Mouse (Mus musculus) midbrain, postnatal 0 days (tissue): Measurements from ENCODE around the gene Clstn3. TPM values are rescaled to one million over a fixed set of nuclear protein-coding genes. Genes with fewer than 3 reads are reported as not detected.
"Not testable (repeated sequence)": the region's sequence is repeated elsewhere in the genome, so short reads cannot be mapped to it uniquely, and the experiment has no call there.

Experiments
- ATAC-seq: fragments of 200-750 bp; cut with Nextera tagmentation; 2 replicates; pipeline ENCODE4 v1.8.0; 2017; ENCODE audit warnings: moderate number of reproducible peaks, mild to moderate bottlenecking, moderate TSS enrichment, moderate library complexity; ENCODE audit not compliant: low FRiP score
- DNase-seq: peaks from one replicate; pipeline ENCODE4 v3.0.0-alpha.2; 2015; ENCODE audit warnings: low spot score
- H3K27ac ChIP-seq: fragments of 300-500 bp; sonication (generic); 2 replicates; pipeline ENCODE4 v1.5.1; 2014; ENCODE audit warnings: low read depth, mild to moderate bottlenecking, low read length, mixed read lengths
- H3K27me3 ChIP-seq: fragments of 300-500 bp; sonication (generic); 2 replicates; pipeline ENCODE4 v1.6.1; 2014; ENCODE audit warnings: low read length, control low read depth, mixed read lengths; ENCODE audit not compliant: insufficient read depth
- H3K36me3 ChIP-seq: fragments of 300-500 bp; sonication (generic); 2 replicates; pipeline ENCODE4 v1.6.1; 2014; ENCODE audit warnings: low read length, control low read depth, mixed read lengths; ENCODE audit not compliant: insufficient read depth
- H3K4me1 ChIP-seq: fragments of 300-500 bp; sonication (generic); 2 replicates; pipeline ENCODE4 v1.6.1; 2014; ENCODE audit warnings: mild to moderate bottlenecking, control low read depth, antibody characterized with exemption, low read length, mixed read lengths; ENCODE audit not compliant: insufficient read depth
- H3K4me2 ChIP-seq: fragments of 300-500 bp; sonication (generic); 2 replicates; pipeline ENCODE4 v1.6.1; 2014; ENCODE audit warnings: low read depth, mild to moderate bottlenecking, low read length, mixed read lengths; ENCODE audit not compliant: poor library complexity, severe bottlenecking
- H3K4me3 ChIP-seq: fragments of 300-500 bp; sonication (generic); 2 replicates; pipeline ENCODE4 v1.5.1; 2014; ENCODE audit warnings: low read depth, mild to moderate bottlenecking, low read length, moderate library complexity
- H3K9ac ChIP-seq: fragments of 300-500 bp; sonication (generic); replicated peaks from 2 replicates; pipeline ENCODE4 v1.6.1; 2014; ENCODE audit warnings: mild to moderate bottlenecking, low read length, moderate library complexity, mixed read lengths; ENCODE audit not compliant: poor library complexity, severe bottlenecking
- H3K9me3 ChIP-seq: fragments of 300-500 bp; sonication (generic); 2 replicates; pipeline ENCODE4 v1.6.1; 2016; ENCODE audit warnings: low read length, control low read depth
- CTCF ChIP-seq: IDR thresholded peaks from 2 replicates; pipeline ENCODE4 v1.5.1; 2016; ENCODE audit warnings: antibody characterized with exemption, mild to moderate bottlenecking
- WGBS: fragments of 180-500 bp; shearing (Covaris S2); extraction: QIAGEN DNeasy Blood & Tissue Kit; methylation state at CpG from one replicate; pipeline ENCODE4 v1.1.7; 2014; 5-methylcytosine and 5-hydroxymethylcytosine counted together
- polyA plus RNA-seq: library from polyadenylated mRNA; unstranded; fragments of >200 nt; fragmentation: Nextera tagmentation; extraction: Ambion mirVana; gene quantifications from 2 replicates; pipeline ENCODE4 v1.2.1, GENCODE M21; 2015
- total RNA-seq: library from RNA; depleted of rRNA; stranded (reverse); fragments of >200 nt; gene quantifications from 2 replicates; pipeline ENCODE4 v1.2.3, GENCODE M21; 2014

Clstn3 gene
- total and polyA plus RNA-seq, 2 experiments from 2014 or later = 205 to 315 TPM

DNA sequence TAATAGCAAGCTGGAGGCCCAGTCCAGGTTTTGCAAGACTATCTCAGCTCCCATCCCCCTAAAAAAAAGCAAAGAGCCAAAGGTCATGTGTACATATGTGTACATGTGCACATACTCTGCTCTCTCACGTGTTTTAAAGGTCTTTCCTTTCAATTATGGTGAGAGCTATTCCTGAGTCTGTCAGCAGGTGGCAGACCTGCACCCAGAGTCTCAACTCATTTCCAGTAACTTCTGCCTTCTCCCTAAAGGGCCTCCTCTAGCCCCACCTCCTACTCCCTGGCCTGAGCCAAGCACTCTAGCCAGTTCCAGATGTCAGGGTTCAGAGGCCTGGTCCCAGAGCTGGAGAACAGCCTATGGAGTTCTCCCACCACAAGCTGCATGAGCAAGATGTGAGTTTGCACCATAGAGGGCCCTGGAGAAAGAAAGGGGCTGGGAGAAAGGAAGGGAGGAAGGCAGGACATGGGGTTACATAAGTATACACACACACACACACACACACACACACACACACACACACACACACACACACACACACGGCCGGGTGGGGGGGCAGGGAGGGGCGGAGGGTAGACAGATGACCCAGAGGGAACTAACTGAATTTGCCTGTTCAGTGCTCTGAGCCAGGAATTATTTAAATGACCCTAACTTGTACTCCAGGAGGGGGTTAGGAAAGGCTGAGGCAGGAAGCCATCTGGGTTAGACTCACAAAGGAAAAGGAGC lies 28.4 kb upstream of the Clstn3 start, which contains the start of gene C1rl:
TSS of gene C1rl (plus strand) at position 272 of the 720 bp plus-strand sequence.
- Histone ChIP-seq H3K4me2 (no peak within 1 kb of the TSS), H3K4me1 (no peaks in the 10 kb centered on the region), H3K9ac (no peak within 1 kb of the TSS), H3K27ac (no peak within 1 kb of the TSS), H3K9me3 (no peaks in the 10 kb centered on the region), H3K27me3 (no peaks in the 10 kb centered on the region), H3K36me3 (no peaks in the 10 kb centered on the region), H3K4me3 (no peak within 1 kb of the TSS)
- 52% methylated on average over 2 of the region's 4 CpGs for WGBS
- peak; percentile 80 for TF ChIP-seq CTCF
- ATAC-seq = 0 out of 2 replicates have a peak, but pooled peaks have one; percentile 31
- DNase-seq = peak; percentile 68

DNA sequence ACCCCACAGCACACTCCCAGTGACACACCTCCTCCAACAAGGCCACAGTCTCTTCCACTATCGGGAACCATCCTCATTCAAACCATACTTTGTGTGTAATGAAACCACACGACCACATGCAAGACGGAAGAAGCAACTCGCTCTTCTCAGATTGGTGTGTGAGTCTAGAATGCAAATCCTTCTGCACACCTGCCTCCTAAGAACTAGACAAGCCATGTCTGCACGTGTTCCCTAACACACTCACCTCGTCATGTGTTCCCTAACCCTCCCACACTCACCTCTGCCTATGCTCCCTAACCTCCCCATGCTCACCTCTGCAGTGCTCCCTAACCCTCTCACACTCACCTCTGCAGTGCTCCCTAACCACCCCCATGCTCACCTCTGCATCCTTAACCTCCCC lies 26.8 kb upstream of the Clstn3 start:
- H3K4me3 ChIP-seq = no peak overlapping the region

DNA sequence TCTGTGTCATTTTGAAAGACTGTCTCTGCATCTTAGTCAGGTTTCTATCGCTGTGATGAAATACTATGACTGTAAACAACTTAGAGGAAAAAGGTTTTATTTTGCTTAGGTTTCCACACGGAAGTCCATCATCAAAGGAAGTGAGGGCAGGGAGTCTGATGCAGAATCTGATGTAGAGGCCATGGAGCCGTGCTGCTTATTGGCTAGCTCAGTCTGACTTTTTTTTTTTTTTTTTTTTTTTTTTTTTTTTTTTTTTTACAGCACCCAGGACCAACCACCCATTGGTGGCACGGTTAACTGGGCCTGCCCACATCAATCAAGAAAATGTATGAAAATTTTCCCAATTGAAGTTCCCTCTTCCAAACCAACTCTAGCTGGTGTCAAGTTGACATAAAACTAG lies 24.4 kb upstream of the Clstn3 start:
- 79% methylated on average over 4 of the region's 4 CpGs for WGBS
- no peak overlapping the region for H3K4me3 ChIP-seq
- ATAC-seq = no peak
- no peaks in the 10 kb centered on the region for H3K9me3 ChIP-seq
- H3K4me2 ChIP-seq = no peak overlapping the region
- no peak for TF ChIP-seq CTCF
- no peak overlapping the region for H3K27ac ChIP-seq
- H3K9ac ChIP-seq = no peak overlapping the region
- DNase-seq = no peak
- H3K27me3 ChIP-seq = no peaks in the 10 kb centered on the region
- H3K36me3 ChIP-seq = no peaks in the 10 kb centered on the region
- no peaks in the 10 kb centered on the region for H3K4me1 ChIP-seq

More for the DNA sequence above, 26.8 kb upstream of the Clstn3 start:
- DNase-seq (no peak), ATAC-seq (no peak)
- H3K9me3 ChIP-seq = no peaks in the 10 kb centered on the region
- WGBS = 87% methylated on average over 6 of the region's 6 CpGs
- H3K27me3 ChIP-seq = no peaks in the 10 kb centered on the region
- no peaks in the 10 kb centered on the region for H3K4me1 ChIP-seq
- H3K4me2 ChIP-seq = no peak overlapping the region
- H3K27ac ChIP-seq = no peak overlapping the region
- no peaks in the 10 kb centered on the region for H3K36me3 ChIP-seq
- TF ChIP-seq CTCF = no peak
- H3K9ac ChIP-seq = no peak overlapping the region

DNA sequence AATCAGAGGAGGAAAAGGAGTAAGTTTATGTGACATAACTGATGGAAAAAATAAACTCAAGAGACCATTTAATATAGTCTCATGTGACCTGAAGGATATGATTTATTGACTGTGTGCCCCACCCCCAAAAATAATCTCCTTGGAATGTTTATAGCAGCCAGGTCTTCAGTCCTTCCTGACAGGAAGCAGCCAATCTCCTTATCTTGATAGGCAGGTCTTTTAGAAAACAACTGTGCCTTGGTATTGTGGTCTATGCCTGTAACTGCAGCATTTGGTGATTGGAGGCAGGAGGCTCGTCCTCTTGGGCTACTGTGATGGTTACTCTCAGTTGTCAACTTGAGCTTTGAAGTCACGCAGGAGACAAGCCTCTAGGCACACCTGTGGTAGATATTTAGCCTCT lies 22.9 kb upstream of the Clstn3 start:
- TF ChIP-seq CTCF = no peak

DNA sequence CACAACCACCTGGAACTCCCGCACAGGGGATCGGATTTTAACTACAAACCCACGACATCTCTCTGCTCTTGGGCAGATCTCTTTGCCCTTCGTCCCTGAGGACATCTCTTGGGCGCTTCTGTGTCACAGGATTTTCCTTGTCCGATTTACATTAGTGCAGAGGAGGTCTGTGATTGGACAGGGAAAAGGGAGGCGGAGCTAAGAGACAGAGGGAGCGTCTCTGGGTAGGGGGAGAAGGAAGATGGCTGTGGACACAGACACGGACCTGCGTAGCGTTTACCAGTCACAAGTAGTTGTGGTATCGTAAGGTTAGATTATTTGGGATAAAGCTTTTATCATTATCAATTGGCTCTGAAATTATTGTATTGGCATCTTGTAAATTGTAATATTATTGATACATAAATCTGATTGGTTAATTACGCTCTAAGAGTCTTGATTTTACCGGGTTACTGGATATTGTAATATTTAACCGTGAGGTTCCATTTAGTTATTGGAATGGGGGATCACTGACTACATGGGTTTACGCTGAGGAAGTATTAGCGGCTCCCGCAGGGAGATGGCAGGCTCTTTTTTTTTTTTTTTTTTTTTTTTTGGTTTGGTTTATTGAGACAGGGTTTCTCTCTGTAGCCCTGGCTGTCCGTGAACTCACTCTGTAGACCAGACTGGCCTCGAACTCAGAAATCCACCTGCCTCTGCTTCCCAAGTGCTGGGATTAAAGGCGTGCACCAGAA lies 21.0 kb upstream of the Clstn3 start:
- peak overlapping the region; percentile 26 for H3K27ac ChIP-seq

More for the DNA sequence above, 22.9 kb upstream of the Clstn3 start:
- Histone ChIP-seq H3K4me1 (no peaks in the 10 kb centered on the region), H3K4me2 (no peak overlapping the region), H3K9me3 (no peaks in the 10 kb centered on the region), H3K27me3 (no peaks in the 10 kb centered on the region), H3K27ac (no peak overlapping the region), H3K9ac (no peak overlapping the region), H3K36me3 (no peaks in the 10 kb centered on the region), H3K4me3 (no peak overlapping the region)
- ATAC-seq (no peak), DNase-seq (no peak)
- WGBS = 61% methylated on average over 2 of the region's 2 CpGs

DNA sequence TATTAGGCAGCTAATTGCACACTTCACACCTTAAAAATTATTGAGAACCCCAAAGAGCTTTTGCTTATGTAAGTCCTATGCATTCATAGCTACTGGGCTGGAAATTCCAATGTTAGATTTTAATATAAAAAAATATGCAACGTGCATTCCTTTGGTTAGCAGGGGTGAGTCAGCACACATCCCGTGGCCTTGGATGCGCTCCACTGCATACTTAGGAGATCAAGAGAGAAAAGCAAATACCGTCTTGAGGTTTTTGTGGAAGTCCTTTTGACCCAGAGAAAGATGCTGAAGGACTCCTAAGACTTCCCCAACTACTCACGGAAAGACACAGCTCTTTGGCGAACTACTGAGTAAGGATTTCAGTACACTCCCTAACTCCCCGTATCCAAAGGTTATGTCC lies 20.3 kb upstream of the Clstn3 start:
- 82% methylated on average over 7 of the region's 7 CpGs for WGBS
- H3K36me3 ChIP-seq = no peaks in the 10 kb centered on the region
- H3K4me1 ChIP-seq = no peaks in the 10 kb centered on the region
- peak overlapping the region; percentile 39; the same call in 1 of the 2 replicates for H3K4me2 ChIP-seq
- H3K9me3 ChIP-seq = no peaks in the 10 kb centered on the region
- H3K27ac ChIP-seq = no peak overlapping the region; the same call in 1 of the 2 replicates
- ATAC-seq (no peak; the same call in 1 of the 2 replicates), DNase-seq (no peak)
- H3K27me3 ChIP-seq = no peaks in the 10 kb centered on the region
- peak overlapping the region; percentile 29; the same call in 1 of the 2 replicates for H3K4me3 ChIP-seq
- H3K9ac ChIP-seq = no peak overlapping the region
- no peak for TF ChIP-seq CTCF

More for the DNA sequence above, 21.0 kb upstream of the Clstn3 start:
- H3K9ac ChIP-seq = no peak overlapping the region; the same call in 1 of the 2 replicates
- ATAC-seq = peak; percentile 91
- no peaks in the 10 kb centered on the region for H3K9me3 ChIP-seq
- H3K27me3 ChIP-seq = no peaks in the 10 kb centered on the region
- no peaks in the 10 kb centered on the region for H3K4me1 ChIP-seq
- peak; percentile 70 for DNase-seq
- H3K36me3 ChIP-seq = no peaks in the 10 kb centered on the region
- 27% methylated on average over 21 of the region's 21 CpGs for WGBS
- H3K4me3 ChIP-seq = peak overlapping the region; percentile 29
- peak overlapping the region; percentile 39 for H3K4me2 ChIP-seq
- no peak for TF ChIP-seq CTCF

DNA sequence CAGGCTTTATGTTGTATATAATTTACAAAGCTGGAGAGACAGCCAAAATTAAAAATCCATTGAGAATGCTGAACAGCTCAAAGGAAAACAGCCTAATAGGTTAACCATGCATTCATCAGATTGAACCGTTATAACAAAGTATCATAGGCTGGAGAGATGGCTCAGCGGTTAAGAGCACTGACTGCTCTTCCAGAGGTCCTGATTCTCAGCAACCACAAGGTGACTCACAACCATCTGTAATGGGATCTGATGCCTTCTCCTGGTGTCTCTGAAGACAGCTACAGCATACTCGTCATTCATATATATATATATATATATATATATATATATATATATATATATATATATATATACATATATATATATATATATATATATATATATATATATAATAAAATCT lies 19.2 kb upstream of the Clstn3 start:
- not testable (repeated sequence) for H3K36me3 ChIP-seq, H3K4me2 ChIP-seq, H3K4me1 ChIP-seq, H3K9ac ChIP-seq, ATAC-seq, H3K27me3 ChIP-seq, H3K9me3 ChIP-seq, H3K27ac ChIP-seq, DNase-seq, H3K4me3 ChIP-seq
- 84% methylated on average over 3 of the region's 3 CpGs for WGBS
